Mouse (Mus musculus): ENCODE data around the gene Zfp157. TPM values are rescaled to one million over a fixed set of nuclear protein-coding genes. Genes with fewer than 3 reads are reported as not detected.
A peak's percentile ranks its signal among the peaks of the same experiment; 100 is the strongest.
"Not testable (repeated sequence)": the region's sequence is repeated elsewhere in the genome, so short reads cannot be mapped to it uniquely, and the experiment has no call there.

Gene Zfp157
- 22.1 and 25.9 TPM in 2 replicates for polyA plus RNA-seq (2016; fragmentation: Nextera tagmentation; extraction: Ambion mirVana)

- peak; percentile 97 for DNase-seq (ENCODE audit: low spot score)
- peaks cover 25% of the 10 kb centered on the region for H3K36me3 ChIP-seq
- H3K9me3 ChIP-seq: no peaks in the 10 kb centered on the region
- no peaks in the 10 kb centered on the region for H3K27me3 ChIP-seq (ENCODE audit: insufficient read depth, poor library complexity, severe bottlenecking)
- H3K4me3 ChIP-seq: peak within 1 kb of the TSS; percentile 93
- H3K4me1 ChIP-seq: peaks cover 14% of the 10 kb centered on the region
- WGBS: under 1% methylated on average over 49 of the region's 49 CpGs
- peak within 1 kb of the TSS; percentile 99 for H3K27ac ChIP-seq
These were observed at the start of gene Zfp157 for GRCm38 (mm10) chr5:138441286-138442194. TSS of gene Zfp157 (plus strand) at chr5:138441468.

DNA sequence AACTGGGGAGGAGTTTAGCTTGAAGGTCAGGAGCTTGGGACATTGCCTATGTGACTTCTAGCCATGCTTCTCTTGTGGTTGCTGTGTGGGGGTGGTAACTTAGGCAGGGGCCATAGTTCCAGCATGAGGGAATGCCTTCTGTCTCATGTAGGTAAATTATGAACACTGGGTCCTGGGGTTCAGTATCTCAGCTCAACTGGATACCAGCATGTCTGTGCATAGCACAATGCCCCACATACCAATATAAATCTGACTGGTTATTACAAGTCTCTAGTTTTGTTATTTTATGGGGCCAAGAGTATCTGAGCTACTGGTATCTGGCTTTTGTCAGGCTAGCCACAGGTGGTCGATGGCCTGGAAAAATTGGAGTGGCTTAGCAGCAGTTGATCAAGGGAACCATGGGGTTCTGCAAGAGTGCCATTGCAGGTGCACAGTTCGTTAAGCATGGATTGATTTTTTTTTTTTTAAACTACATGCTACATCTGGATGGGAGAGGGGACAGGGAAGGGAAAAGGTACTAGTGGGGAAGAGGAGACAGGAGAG, 43.4 kb upstream of the Zfp157 start:
- H3K4me1 ChIP-seq: 0 out of 2 replicates have a peak, but pooled peaks cover 2% of the 10 kb centered on the region
- no peaks in the 10 kb centered on the region for H3K27me3 ChIP-seq (ENCODE audit: insufficient read depth, poor library complexity, severe bottlenecking)
- no peak for DNase-seq (ENCODE audit: low spot score)
- H3K4me3 ChIP-seq: no peak overlapping the region
- H3K36me3 ChIP-seq: no peaks in the 10 kb centered on the region
- no peak overlapping the region for H3K27ac ChIP-seq
- H3K9me3 ChIP-seq: no peaks in the 10 kb centered on the region
- WGBS: 63% methylated on average over 2 of the region's 2 CpGs

GRCm38 (mm10) chr5:138400431-138400830, 40.8 kb upstream of the Zfp157 start:
- H3K4me3 ChIP-seq; H3K27me3 ChIP-seq (ENCODE audit: insufficient read depth, poor library complexity, severe bottlenecking); H3K36me3 ChIP-seq; H3K27ac ChIP-seq; DNase-seq (ENCODE audit: low spot score); H3K9me3 ChIP-seq; H3K4me1 ChIP-seq: not testable (repeated sequence)

GRCm38 (mm10) chr5:138458371-138458770, 17.1 kb downstream of the Zfp157 start:
- H3K36me3 ChIP-seq: peaks cover 72% of the 10 kb centered on the region
- H3K4me3 ChIP-seq: no peak overlapping the region
- H3K27me3 ChIP-seq (ENCODE audit: insufficient read depth, poor library complexity, severe bottlenecking): no peaks in the 10 kb centered on the region
- DNase-seq (ENCODE audit: low spot score): no peak
- no peak overlapping the region for H3K27ac ChIP-seq
- no peaks in the 10 kb centered on the region for H3K4me1 ChIP-seq
- H3K9me3 ChIP-seq: peaks cover 21% of the 10 kb centered on the region
- WGBS: 95% methylated on average over 4 of the region's 4 CpGs

GRCm38 (mm10) chr5:138459107-138459506, 17.8 kb downstream of the Zfp157 start:
- Histone ChIP-seq H3K4me1 (no peaks in the 10 kb centered on the region), H3K9me3 (peaks cover 21% of the 10 kb centered on the region), H3K4me3 (no peak overlapping the region), H3K27ac (no peak overlapping the region), H3K36me3 (peaks cover 65% of the 10 kb centered on the region), H3K27me3 (ENCODE audit: insufficient read depth, poor library complexity, severe bottlenecking) (no peaks in the 10 kb centered on the region)
- DNase-seq (ENCODE audit: low spot score): no peak
- 97% methylated on average over 1 of the region's 1 CpGs for WGBS

GRCm38 (mm10) chr5:138473601-138474000, 32.3 kb downstream of the Zfp157 start:
- no peak overlapping the region for H3K4me3 ChIP-seq
- H3K36me3 ChIP-seq: no peaks in the 10 kb centered on the region
- H3K27ac ChIP-seq: no peak overlapping the region
- DNase-seq (ENCODE audit: low spot score): no peak
- H3K9me3 ChIP-seq: 0 out of 2 replicates have a peak, but pooled peaks cover 2% of the 10 kb centered on the region
- 25% methylated on average over 6 of the region's 6 CpGs for WGBS
- no peaks in the 10 kb centered on the region for H3K27me3 ChIP-seq (ENCODE audit: insufficient read depth, poor library complexity, severe bottlenecking)
- no peaks in the 10 kb centered on the region for H3K4me1 ChIP-seq

GRCm38 (mm10) chr5:138504548-138504947, 63.3 kb downstream of the Zfp157 start:
- H3K4me3 ChIP-seq: not testable (repeated sequence)

More at GRCm38 (mm10) chr5:138504548-138504947, 63.3 kb downstream of the Zfp157 start:
- H3K27ac ChIP-seq; H3K27me3 ChIP-seq (ENCODE audit: insufficient read depth, poor library complexity, severe bottlenecking); H3K4me1 ChIP-seq; DNase-seq (ENCODE audit: low spot score); H3K9me3 ChIP-seq; H3K36me3 ChIP-seq: not testable (repeated sequence)
- WGBS: 92% methylated on average over 9 of the region's 12 CpGs

Other genes with a start within 250 kb of the Zfp157 start
- gene Mblac1, start 247.2 kb upstream of the Zfp157 start, polyA plus RNA-seq (2016; fragmentation: Nextera tagmentation; extraction: Ambion mirVana): 5.6 and 6.6 TPM in 2 replicates
- not detected in 2 replicates for gene Nxpe5, start 215.6 kb upstream of the Zfp157 start, polyA plus RNA-seq (2016; fragmentation: Nextera tagmentation; extraction: Ambion mirVana)
- gene Lamtor4, start 186.0 kb upstream of the Zfp157 start, polyA plus RNA-seq (2016; fragmentation: Nextera tagmentation; extraction: Ambion mirVana): 69.9 and 77.7 TPM in 2 replicates
- 4.8 and 8.7 TPM in 2 replicates for gene BC037034, start 177.4 kb upstream of the Zfp157 start, polyA plus RNA-seq (2016; fragmentation: Nextera tagmentation; extraction: Ambion mirVana)
- 1.4 and 1.6 TPM in 2 replicates for gene Gal3st4, start 168.6 kb upstream of the Zfp157 start, polyA plus RNA-seq (2016; fragmentation: Nextera tagmentation; extraction: Ambion mirVana)
- gene Gm43720, start 161.5 kb upstream of the Zfp157 start, polyA plus RNA-seq (2016; fragmentation: Nextera tagmentation; extraction: Ambion mirVana): 0.07 and 0.16 TPM in 2 replicates
- 11.1 and 18.0 TPM in 2 replicates for gene Gpc2, start 161.5 kb upstream of the Zfp157 start, polyA plus RNA-seq (2016; fragmentation: Nextera tagmentation; extraction: Ambion mirVana)
- gene Stag3, start 161.2 kb upstream of the Zfp157 start, polyA plus RNA-seq (2016; fragmentation: Nextera tagmentation; extraction: Ambion mirVana): 4.1 and 4.2 TPM in 2 replicates
- not detected in 2 replicates for gene Pvrig, start 99.5 kb upstream of the Zfp157 start, polyA plus RNA-seq (2016; fragmentation: Nextera tagmentation; extraction: Ambion mirVana)
- not detected in 2 replicates for gene 1700123K08Rik, start 123.2 kb downstream of the Zfp157 start, polyA plus RNA-seq (2016; fragmentation: Nextera tagmentation; extraction: Ambion mirVana)
- 38.2 and 40.9 TPM in 2 replicates for gene Zfp68, start 178.3 kb downstream of the Zfp157 start, polyA plus RNA-seq (2016; fragmentation: Nextera tagmentation; extraction: Ambion mirVana)
- 6.6 and 7.0 TPM in 2 replicates for gene A430033K04Rik, start 181.4 kb downstream of the Zfp157 start, polyA plus RNA-seq (2016; fragmentation: Nextera tagmentation; extraction: Ambion mirVana)